Mouse (Mus musculus) lung, embryonic 15.5 days (tissue): ENCODE data around the gene Hcar1. TPM values are rescaled to one million over a fixed set of nuclear protein-coding genes. Genes with fewer than 3 reads are reported as not detected.
A peak's percentile ranks its signal among the peaks of the same experiment; 100 is the strongest.

ENCODE experiments used
- ATAC-seq: fragments of 200-750 bp; cut with Nextera tagmentation; 2 replicates; pipeline ENCODE4 v1.8.0; 2017; ENCODE audit warnings: moderate number of reproducible peaks, borderline replicate concordance; ENCODE audit not compliant: low FRiP score, low TSS enrichment; ENCODE audit errors: extremely low read depth
- H3K27ac ChIP-seq: fragments of 300-500 bp; sonication (generic); 2 replicates; pipeline ENCODE4 v1.5.1; 2015; ENCODE audit warnings: moderate library complexity, mild to moderate bottlenecking, inconsistent platforms
- H3K27me3 ChIP-seq: fragments of 300-500 bp; sonication (generic); 2 replicates; pipeline ENCODE4 v1.6.1; 2015; ENCODE audit warnings: inconsistent platforms
- H3K36me3 ChIP-seq: fragments of 300-500 bp; sonication (generic); 2 replicates; pipeline ENCODE4 v1.6.1; 2015; ENCODE audit warnings: inconsistent platforms
- H3K4me1 ChIP-seq: fragments of 300-500 bp; sonication (generic); 2 replicates; pipeline ENCODE4 v1.6.1; 2015; ENCODE audit warnings: inconsistent platforms
- H3K4me2 ChIP-seq: fragments of 300-500 bp; sonication (generic); 2 replicates; pipeline ENCODE4 v1.6.1; 2015; ENCODE audit warnings: inconsistent platforms, mild to moderate bottlenecking, moderate library complexity
- H3K4me3 ChIP-seq: fragments of 300-500 bp; sonication (generic); 2 replicates; pipeline ENCODE4 v1.5.1; 2015; ENCODE audit warnings: mild to moderate bottlenecking, inconsistent platforms
- H3K9ac ChIP-seq: fragments of 300-500 bp; sonication (generic); 2 replicates; pipeline ENCODE4 v1.6.1; 2015; ENCODE audit warnings: inconsistent platforms
- H3K9me3 ChIP-seq: fragments of 300-500 bp; sonication (generic); 2 replicates; pipeline ENCODE4 v1.6.1; 2016; ENCODE audit warnings: inconsistent platforms
- WGBS: fragments of 180-500 bp; shearing (Covaris S2); methylation state at CpG from one replicate; pipeline ENCODE4 v1.1.7; 2015; 5-methylcytosine and 5-hydroxymethylcytosine counted together
- polyA plus RNA-seq: library from polyadenylated mRNA; unstranded; fragments of >200 nt; fragmentation: Nextera tagmentation; extraction: Ambion mirVana; gene quantifications from 2 replicates; pipeline ENCODE4 v1.2.1, GENCODE M21; 2015

Gene Hcar1
- 0.59 and 0.75 TPM in 2 replicates for polyA plus RNA-seq

DNA sequence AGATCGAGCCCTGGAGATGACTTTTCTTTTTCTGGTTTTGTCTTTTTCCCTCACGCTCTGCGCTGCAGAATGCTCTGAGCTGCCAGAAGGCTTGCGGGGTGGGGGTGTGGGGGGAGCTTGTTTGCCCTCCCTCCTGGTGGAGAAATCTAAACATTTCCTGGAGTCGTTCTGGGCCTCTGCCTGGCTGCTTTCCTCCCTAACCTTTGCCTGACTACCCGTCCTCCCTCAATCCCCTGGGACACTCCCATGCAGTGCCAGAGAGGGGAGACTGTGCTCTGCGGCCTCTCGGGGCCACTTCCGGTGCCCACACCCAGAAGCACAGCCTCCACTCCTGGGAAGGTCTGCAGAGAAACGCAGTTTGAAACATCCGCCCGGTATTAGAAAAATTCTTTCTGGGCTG lies at the start of gene Hcar1:
Hcar1 (minus strand) TSS at position 93 of the 400 bp plus-strand sequence.
- H3K9me3 ChIP-seq: no peaks in the 10 kb centered on the region
- H3K4me1 ChIP-seq: peaks cover 28% of the 10 kb centered on the region
- no peaks in the 10 kb centered on the region for H3K36me3 ChIP-seq
- peak within 1 kb of the TSS; percentile 48 for H3K4me2 ChIP-seq
- 22% methylated on average over 12 of the region's 12 CpGs for WGBS
- H3K4me3 ChIP-seq: peak within 1 kb of the TSS; percentile 19
- peak; percentile 72; the same call in 1 of the 2 replicates for ATAC-seq
- H3K9ac ChIP-seq: peak within 1 kb of the TSS; percentile 17; the same call in 1 of the 2 replicates
- H3K27ac ChIP-seq: peak within 1 kb of the TSS; percentile 63
- no peaks in the 10 kb centered on the region for H3K27me3 ChIP-seq

- WGBS: 84% methylated on average over 9 of the region's 9 CpGs
- Histone ChIP-seq H3K4me2 (no peak within 1 kb of the TSS), H3K9ac (no peak within 1 kb of the TSS), H3K27me3 (no peaks in the 10 kb centered on the region), H3K27ac (no peak within 1 kb of the TSS), H3K9me3 (no peaks in the 10 kb centered on the region), H3K36me3 (peaks cover 69% of the 10 kb centered on the region), H3K4me1 (peaks cover 10% of the 10 kb centered on the region), H3K4me3 (no peak within 1 kb of the TSS)
- no peak for ATAC-seq
Observed at GRCm38 (mm10) chr5:123927118-123927517, 47.3 kb upstream of the Hcar1 start, which contains the start of gene Gm43518. Gm43518 (plus strand) TSS chr5:123927418.

DNA sequence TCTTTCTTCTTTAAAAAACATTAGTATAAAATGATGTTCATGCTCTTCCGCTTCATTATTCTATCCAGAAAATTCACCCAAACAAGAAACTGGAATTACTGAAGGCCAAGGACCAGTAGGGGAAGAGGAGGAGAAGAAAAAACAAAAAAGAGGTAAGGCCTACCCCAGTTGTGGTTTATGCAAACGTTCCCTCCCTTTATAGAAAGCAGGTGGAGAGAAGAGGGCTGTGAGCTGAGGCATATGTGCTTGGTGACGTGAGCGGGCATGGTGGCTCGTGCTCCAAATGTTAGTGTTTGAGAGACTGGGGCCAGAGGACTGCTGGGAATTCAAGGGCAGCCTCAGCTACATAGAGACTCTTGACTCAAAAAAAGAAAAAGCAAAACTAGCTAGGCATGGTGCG lies 42.3 kb upstream of the Hcar1 start:
- Histone ChIP-seq H3K27me3 (no peaks in the 10 kb centered on the region), H3K4me2 (no peak overlapping the region), H3K27ac (no peak overlapping the region), H3K9ac (no peak overlapping the region), H3K9me3 (no peaks in the 10 kb centered on the region), H3K4me1 (no peaks in the 10 kb centered on the region), H3K4me3 (no peak overlapping the region), H3K36me3 (peaks cover 84% of the 10 kb centered on the region)
- ATAC-seq: no peak
- 86% methylated on average over 6 of the region's 6 CpGs for WGBS

DNA sequence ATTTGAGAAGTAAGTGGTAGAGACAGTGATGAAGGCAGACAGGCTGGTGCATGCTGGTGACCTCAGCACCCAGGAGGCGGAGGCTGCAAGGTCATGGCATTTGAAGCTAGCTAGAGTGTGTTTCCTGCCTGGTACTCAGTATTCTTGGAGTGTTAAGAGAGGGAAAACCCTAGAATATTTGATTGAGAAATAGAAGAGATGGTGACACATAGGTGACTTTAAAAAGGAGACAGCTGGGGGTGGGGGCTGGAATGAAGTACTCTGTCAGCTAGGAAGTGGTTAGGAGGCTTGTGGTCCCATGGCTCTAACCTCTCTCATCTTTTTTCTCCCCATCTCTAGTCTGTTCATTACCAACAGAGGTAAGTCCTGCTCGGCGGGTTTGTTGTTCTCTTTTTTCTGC lies 35.0 kb upstream of the Hcar1 start:
- ATAC-seq: no peak
- 84% methylated on average over 3 of the region's 3 CpGs for WGBS

GRCm38 (mm10) chr5:123907631-123907977 lies 27.8 kb upstream of the Hcar1 start:
- Histone ChIP-seq H3K36me3 (peaks cover 39% of the 10 kb centered on the region), H3K9ac (peak overlapping the region; percentile 100), H3K4me2 (peak overlapping the region; percentile 87), H3K9me3 (no peaks in the 10 kb centered on the region), H3K4me3 (peak overlapping the region; percentile 93), H3K4me1 (peaks cover 15% of the 10 kb centered on the region), H3K27ac (peak overlapping the region; percentile 75; the same call in 1 of the 2 replicates), H3K27me3 (no peaks in the 10 kb centered on the region)
- no peak for ATAC-seq
- WGBS: 4% methylated on average over 10 of the region's 10 CpGs

More for the DNA sequence above, 35.0 kb upstream of the Hcar1 start:
- Histone ChIP-seq H3K36me3 (peaks cover 81% of the 10 kb centered on the region), H3K9ac (no peak overlapping the region), H3K4me1 (no peaks in the 10 kb centered on the region), H3K27me3 (no peaks in the 10 kb centered on the region), H3K27ac (no peak overlapping the region), H3K4me2 (no peak overlapping the region), H3K9me3 (no peaks in the 10 kb centered on the region), H3K4me3 (no peak overlapping the region)

DNA sequence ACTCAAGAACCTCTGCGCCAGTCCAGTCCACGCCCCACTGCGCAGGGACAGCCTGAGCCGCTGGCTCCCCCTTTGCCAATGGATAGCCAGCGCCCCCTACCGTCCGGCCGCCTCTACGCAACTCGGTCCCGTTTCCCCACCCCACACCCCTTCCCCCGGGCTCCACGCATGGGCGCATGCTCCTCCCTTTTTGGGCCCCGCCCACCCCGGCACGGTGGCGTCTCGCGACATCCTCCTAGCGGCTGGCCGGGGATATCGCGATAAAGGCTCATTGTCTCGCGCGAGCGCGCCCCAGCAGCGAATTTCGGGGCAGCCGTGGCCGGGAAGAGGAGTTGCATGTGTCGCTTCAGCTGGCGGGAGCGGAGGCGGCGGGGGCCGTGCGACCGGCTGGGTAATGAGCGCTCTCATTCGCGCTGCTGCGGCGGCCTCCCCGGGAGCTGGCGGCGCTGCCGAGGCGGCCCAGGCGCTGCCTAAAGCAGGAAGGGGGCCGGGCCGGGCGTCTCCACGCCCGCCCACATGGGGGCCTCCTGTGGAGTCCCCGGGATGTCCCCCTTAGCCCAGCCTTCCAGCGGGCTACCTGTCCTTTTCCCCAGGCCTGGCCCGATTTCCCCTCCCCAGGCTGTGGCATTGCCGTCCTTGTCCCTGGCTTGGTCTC lies 27.3 kb upstream of the Hcar1 start, which contains the start of gene Denr:
Denr (plus strand) TSS at position 200 of the 655 bp plus-strand sequence.
- H3K9me3 ChIP-seq: no peaks in the 10 kb centered on the region
- H3K27ac ChIP-seq: peak within 1 kb of the TSS; percentile 75
- H3K4me3 ChIP-seq: peak within 1 kb of the TSS; percentile 93
- H3K4me2 ChIP-seq: peak within 1 kb of the TSS; percentile 87
- peak; percentile 96 for ATAC-seq
- peak within 1 kb of the TSS; percentile 100 for H3K9ac ChIP-seq
- H3K4me1 ChIP-seq: peaks cover 15% of the 10 kb centered on the region
- H3K36me3 ChIP-seq: peaks cover 34% of the 10 kb centered on the region
- WGBS: 0% methylated on average over 59 of the region's 61 CpGs
- H3K27me3 ChIP-seq: no peaks in the 10 kb centered on the region

GRCm38 (mm10) chr5:123906146-123906975 lies 26.5 kb upstream of the Hcar1 start:
- peaks cover 28% of the 10 kb centered on the region for H3K36me3 ChIP-seq
- 68% methylated on average over 17 of the region's 17 CpGs for WGBS
- peaks cover 15% of the 10 kb centered on the region for H3K4me1 ChIP-seq
- no peak overlapping the region for H3K9ac ChIP-seq
- no peak overlapping the region for H3K27ac ChIP-seq
- H3K4me2 ChIP-seq: peak overlapping the region; percentile 44
- ATAC-seq: no peak
- no peaks in the 10 kb centered on the region for H3K9me3 ChIP-seq
- no peaks in the 10 kb centered on the region for H3K27me3 ChIP-seq
- peak overlapping the region; percentile 93; the same call in 1 of the 2 replicates for H3K4me3 ChIP-seq

DNA sequence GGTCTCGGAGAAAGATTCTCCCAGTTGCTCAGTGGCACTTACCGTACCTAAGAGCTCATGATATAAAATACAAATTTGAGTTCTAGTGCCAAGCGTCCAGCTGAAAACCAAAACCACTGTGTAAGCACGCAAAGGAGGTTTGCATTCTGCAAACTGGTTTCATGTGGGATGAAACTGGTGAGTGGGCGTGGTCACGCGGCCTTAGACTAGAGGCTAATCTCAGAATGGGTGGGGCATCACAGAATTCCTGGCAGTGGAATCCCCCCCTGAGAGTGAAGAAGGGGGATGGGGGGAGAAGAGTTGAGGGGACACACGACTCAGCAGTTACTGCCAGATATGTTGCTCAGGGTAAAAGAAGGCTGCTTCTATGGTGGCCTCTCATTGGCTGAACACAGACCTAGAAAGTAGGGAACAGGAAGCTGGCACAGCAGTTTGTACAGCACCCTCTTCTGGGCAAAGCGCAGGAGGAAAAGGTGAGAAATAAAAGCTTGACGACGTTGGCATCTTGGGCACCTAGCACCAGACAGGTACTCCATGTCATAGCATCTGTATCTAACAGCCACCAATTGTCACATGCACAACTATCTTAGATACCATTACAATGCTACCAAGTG lies 24.3 kb upstream of the Hcar1 start:
- WGBS: 60% methylated on average over 11 of the region's 11 CpGs
- H3K4me3 ChIP-seq: no peak overlapping the region
- no peak overlapping the region for H3K4me2 ChIP-seq
- H3K36me3 ChIP-seq: peaks cover 8% of the 10 kb centered on the region
- H3K4me1 ChIP-seq: peaks cover 15% of the 10 kb centered on the region
- no peaks in the 10 kb centered on the region for H3K9me3 ChIP-seq
- H3K9ac ChIP-seq: no peak overlapping the region
- H3K27ac ChIP-seq: no peak overlapping the region
- no peaks in the 10 kb centered on the region for H3K27me3 ChIP-seq
- no peak for ATAC-seq

- no peaks in the 10 kb centered on the region for H3K27me3 ChIP-seq
- H3K4me2 ChIP-seq: no peak overlapping the region
- 69% methylated on average over 13 of the region's 13 CpGs for WGBS
- H3K36me3 ChIP-seq: no peaks in the 10 kb centered on the region
- H3K4me1 ChIP-seq: no peaks in the 10 kb centered on the region
- H3K4me3 ChIP-seq: no peak overlapping the region
- no peak for ATAC-seq
- no peaks in the 10 kb centered on the region for H3K9me3 ChIP-seq
- no peak overlapping the region for H3K9ac ChIP-seq
- H3K27ac ChIP-seq: no peak overlapping the region
Observed at GRCm38 (mm10) chr5:123897352-123897751, 17.5 kb upstream of the Hcar1 start.

DNA sequence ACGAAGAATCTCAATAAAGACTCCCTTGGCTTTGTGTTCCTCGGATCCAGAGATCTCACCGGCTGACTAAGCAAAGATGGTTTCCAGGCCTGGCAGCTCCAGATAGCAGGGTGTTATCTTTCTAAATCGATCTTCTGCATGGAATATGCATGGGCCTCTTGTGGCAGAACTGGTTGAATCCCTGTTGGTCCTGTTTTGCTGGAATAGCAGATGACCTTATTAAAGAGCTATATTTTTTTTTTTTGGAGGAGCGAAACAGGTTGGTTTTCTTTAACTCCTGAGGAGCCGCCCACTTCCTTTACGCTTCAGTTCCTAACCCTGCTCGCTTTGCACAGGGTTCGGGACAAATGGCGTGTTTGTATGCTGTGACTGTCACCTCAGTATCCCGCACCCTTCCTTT lies 16.6 kb upstream of the Hcar1 start:
- H3K9me3 ChIP-seq: no peaks in the 10 kb centered on the region
- no peak overlapping the region for H3K9ac ChIP-seq
- no peak overlapping the region for H3K4me3 ChIP-seq
- no peak overlapping the region for H3K27ac ChIP-seq
- H3K4me1 ChIP-seq: no peaks in the 10 kb centered on the region
- no peaks in the 10 kb centered on the region for H3K27me3 ChIP-seq
- no peak for ATAC-seq
- no peak overlapping the region for H3K4me2 ChIP-seq
- no peaks in the 10 kb centered on the region for H3K36me3 ChIP-seq
- 71% methylated on average over 11 of the region's 11 CpGs for WGBS

GRCm38 (mm10) chr5:123893520-123893919 lies 13.7 kb upstream of the Hcar1 start:
- H3K4me1 ChIP-seq: no peaks in the 10 kb centered on the region
- H3K4me2 ChIP-seq: no peak overlapping the region
- no peaks in the 10 kb centered on the region for H3K36me3 ChIP-seq
- ATAC-seq: no peak; the same call in 1 of the 2 replicates
- no peak overlapping the region for H3K9ac ChIP-seq
- WGBS: 81% methylated on average over 5 of the region's 5 CpGs
- H3K4me3 ChIP-seq: no peak overlapping the region
- H3K27me3 ChIP-seq: no peaks in the 10 kb centered on the region
- no peaks in the 10 kb centered on the region for H3K9me3 ChIP-seq
- H3K27ac ChIP-seq: no peak overlapping the region
